Mouse (Mus musculus): ENCODE measurements around the gene Kcnab1.
A peak's percentile ranks its signal among the peaks of the same experiment; 100 is the strongest.

Kcnab1 gene

GRCm38 (mm10) chr3:65319248-65320008 is 210.2 kb downstream of the Kcnab1 start:
- DNase-seq: peak; percentile 37

DNA sequence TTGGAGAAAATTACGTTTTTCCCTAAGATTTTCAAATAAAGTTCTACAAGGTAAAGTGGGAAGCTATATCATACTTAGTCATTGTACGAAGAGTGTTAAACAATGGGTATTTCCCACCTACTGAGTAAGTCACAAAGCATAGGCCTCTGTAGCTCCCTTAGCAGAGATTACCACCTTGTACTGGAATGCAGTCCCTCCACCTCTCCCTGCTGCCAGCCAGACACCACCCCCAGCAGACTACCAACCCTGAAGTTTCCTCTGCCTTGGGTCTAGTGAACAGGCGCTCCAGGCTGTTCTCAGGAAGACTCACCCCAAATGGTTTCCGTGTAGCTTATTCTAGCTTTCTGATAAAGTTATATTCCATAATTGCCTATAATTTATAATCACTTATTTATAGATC is 211.8 kb downstream of the Kcnab1 start:
- DNase-seq: no peak

DNA sequence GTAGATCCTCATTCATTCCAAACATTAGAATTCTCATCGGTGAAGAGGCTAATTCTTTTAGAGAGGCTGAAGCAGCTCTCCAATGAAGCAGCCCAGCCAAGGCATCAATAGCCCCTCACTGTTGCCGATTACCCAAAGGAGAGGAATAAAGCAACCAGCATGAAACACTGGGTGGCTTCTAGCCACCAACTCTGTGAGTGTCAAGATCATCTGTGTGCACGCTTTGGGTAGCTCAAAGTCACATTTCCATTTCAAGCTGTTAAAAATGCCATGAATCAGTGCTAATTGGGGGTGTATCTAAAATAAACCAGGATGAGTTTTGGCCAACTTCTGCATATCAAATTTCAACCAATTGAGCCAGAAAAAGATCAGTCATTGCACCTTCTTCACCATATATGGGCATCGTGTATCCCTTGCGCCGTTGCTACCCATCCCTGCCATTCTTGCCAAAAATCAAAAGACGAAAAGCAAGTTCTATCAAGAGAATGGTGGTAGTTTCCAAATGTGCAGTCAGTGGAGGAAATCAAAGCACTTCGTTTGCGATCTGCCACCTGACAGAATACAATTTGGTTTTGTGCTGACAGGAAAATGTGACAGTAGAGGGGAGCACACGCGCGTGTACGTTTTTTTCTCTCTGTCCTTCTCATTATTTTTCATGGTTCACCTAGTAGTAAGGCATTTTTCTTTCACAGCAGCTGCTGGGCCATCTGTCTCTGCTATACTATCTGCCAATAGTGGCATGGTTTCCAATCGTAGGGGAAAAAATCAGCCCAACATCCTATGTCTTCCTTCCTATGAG is 213.0 kb downstream of the Kcnab1 start:
- DNase-seq: no peak

DNA sequence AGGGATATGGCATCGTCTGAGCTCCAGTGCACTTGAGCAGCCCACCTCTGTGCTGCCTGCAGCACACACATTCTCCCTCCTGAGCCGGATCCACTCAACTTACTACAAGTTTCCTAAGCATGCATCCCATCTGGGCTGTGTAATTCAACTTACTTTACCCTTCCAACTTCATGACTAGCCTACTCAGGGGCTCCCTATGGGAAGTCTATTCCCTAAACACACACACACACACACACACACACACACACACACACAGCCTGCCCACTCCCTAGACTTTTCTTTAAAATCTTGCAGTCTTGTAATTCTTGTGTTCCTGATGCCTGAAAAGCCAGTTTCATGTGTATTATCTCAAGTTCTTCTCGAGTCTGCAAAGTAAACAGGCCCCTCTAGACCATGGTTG is 216.1 kb downstream of the Kcnab1 start:
- no peak for DNase-seq

DNA sequence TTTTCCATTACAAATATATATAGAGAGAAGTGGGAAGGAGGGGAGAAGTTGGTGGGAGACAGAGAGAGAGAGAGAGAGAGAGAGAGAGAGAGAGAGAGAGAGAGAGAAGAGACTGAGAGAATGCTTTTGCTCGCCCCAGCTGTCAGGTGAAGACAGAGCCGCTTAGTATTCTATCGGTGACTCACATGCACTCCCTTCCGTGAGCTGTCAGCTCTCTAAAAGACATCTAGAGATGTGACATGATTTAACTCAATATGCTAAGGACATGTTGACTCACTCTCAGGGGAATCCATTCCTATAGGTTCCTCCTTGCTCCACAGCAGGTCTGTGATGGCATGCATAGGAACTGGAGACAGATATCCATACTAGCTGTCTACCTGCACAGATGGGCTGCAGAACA is 219.6 kb downstream of the Kcnab1 start:
- DNase-seq: no peak

DNA sequence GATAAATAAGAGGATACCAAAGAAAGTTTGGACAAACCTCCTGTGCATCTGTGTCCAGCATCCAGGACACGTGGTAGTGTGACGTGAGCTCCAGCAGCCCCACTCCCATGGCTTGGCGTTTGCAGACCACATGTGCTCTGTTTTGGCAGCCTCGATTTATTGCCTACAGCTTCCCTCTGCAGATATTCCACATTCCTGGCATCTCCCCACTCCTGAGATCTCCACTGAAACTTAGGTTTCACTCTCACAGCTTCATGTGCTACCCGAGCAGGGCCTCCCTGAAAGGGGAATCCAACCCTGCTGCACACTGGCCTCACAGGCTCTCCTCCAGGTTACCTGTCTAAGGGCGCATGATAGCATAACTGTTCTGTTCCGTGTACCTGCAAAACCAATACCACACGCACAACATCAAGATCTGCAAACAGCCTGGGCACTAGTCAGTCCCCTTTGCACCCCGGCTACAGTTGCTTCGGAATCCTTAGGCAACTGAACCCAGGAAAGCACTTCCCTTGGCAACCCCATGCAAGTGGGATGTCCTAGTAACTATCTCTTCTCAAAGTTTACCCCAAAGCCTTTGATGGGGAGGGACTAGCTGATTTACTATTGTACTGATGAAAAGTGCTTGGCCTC is 228.8 kb downstream of the Kcnab1 start:
- DNase-seq: no peak

DNA sequence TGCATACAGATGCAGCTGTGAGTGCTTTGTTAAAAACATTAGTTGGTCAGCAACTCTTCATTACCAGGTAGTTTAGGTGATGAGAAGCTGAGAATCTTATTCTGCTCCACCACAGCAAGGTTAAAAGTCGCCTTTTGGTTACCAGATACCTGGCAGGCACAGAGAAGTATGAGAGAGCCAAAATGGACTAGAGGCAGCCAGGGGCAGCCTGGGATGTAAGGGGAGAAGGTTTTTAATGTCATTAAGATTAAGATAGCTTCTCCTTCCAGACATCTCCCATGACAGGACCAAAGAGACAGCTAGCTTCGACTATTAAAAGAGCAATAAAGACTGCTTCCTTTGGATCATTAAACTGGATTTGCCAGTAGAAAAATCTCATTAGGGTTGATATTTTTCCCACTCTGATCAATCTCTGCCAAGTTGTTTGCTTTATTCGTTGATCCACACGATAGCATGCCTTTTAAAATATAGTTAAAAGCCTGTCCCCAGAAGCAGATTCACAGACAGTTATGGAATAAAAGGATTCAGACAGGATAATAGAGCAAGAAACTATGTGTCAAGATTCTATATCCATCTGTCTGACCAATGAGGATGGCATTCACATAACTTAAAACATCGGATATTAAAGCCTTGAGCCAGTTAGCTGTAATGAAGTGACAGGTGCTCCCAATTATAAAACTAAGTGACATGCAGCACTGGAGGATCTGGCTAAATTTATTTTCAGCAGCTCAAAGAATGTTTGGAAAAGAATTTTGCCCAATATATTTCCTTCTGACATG is 231.2 kb downstream of the Kcnab1 start:
- no peak for DNase-seq

- DNase-seq: no peak
Measured at GRCm38 (mm10) chr3:65346176-65346575, 237.0 kb downstream of the Kcnab1 start.

GRCm38 (mm10) chr3:65352278-65353127 is 243.3 kb downstream of the Kcnab1 start:
- no peak for DNase-seq

GRCm38 (mm10) chr3:65353263-65354037 is 244.3 kb downstream of the Kcnab1 start:
- no peak for DNase-seq

DNA sequence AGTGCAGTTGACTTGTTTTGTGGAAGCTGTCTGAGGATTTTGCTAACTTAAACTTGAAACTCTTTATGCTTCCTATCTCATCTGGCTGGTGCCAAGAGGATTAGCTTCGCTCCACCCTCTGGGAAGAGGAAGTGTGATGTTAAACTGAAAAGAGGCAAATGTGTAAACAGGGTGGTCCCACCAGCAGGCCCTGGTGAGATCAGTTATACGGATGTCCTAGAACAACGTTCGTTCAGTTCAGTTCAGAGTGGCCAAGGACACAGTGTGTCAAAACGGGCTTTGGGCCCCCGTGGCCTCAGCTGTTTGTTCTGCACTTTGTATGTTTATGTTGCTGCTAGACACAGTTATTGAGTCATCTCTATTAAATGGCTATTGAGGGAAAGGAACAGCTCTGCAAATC is 246.3 kb downstream of the Kcnab1 start:
- no peak for DNase-seq

DNA sequence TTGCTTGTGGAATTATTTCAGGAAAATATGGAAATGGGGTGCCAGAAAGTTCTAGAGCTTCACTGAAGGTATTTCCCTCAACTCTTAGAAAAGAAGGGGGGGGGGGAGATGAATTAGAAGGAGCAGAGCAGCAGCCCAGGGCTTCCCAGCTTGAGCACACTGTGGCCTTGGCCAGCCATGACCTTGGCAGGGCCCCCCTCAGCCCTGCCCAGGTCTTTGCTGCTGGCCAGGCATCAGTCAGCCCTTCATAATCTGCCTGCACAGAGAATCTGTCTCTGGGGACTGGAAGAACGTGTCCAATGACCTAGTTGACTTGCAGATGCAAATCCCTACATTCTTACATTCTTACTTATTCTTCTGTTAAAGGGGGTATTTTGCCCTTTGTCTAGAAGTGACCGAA is 249.1 kb downstream of the Kcnab1 start:
- DNase-seq: no peak

GRCm38 (mm10) chr3:65358841-65359240 is 249.7 kb downstream of the Kcnab1 start:
- no peak for DNase-seq

DNA sequence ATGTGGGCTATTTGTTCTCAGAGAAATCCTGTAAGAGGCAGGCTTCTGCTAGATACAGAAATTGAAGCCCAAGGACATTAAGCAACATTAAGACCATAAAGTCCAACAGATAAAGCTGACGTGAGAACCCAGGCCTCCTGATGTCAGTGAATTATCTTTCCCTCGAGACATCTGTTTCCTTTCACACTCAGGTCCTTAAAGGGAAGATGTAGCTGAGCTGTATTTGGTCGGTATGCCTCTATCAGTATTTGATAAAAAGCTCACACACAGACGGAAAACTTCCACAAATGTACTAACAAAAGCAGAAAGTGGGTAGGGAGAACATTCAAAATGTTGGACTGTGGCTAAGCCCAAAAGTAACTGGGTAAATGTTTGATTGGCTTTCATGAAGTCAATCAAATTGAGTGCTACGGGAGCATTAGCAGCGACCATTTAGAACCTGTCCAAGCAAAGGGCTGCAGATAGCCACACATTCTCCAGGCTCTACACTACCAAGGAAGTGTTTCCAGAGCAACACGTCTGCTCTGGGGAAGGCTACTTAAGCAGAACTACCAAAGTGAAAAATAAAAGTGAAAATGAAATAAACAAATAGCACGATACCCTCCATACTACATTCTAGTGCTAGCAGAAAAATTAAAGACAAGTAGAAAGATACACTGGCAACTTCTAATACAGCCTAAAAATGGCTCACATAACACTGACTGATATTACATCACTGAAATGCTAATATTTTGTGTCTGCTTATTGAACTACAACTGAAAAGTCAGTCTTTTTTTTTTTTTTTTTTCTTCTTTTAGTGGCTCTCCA is 251.2 kb downstream of the Kcnab1 start:
- DNase-seq: no peak

GRCm38 (mm10) chr3:65363438-65363837 is 254.3 kb downstream of the Kcnab1 start:
- peak; percentile 76 for DNase-seq

DNA sequence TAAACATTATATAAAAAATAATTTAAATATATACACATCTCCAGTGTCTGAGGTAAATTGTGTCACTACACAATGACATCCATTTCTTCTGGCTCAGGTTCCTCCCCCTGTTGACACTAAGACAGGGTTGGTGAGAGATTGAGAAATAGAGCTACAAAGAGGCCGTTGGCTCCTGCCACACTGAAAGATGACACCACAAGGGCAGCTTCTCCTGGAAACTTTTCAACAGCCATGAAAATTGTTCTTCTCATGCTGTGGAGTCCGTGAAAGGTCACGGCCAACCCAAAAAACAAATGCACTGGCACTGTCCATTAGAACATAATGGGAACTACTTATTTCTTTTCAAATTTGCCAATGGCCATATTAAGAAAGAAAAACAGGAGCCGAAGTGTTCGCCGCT is 256.0 kb downstream of the Kcnab1 start:
- no peak for DNase-seq

GRCm38 (mm10) chr3:65365921-65366710 is 256.9 kb downstream of the Kcnab1 start:
- no peak for DNase-seq

DNA sequence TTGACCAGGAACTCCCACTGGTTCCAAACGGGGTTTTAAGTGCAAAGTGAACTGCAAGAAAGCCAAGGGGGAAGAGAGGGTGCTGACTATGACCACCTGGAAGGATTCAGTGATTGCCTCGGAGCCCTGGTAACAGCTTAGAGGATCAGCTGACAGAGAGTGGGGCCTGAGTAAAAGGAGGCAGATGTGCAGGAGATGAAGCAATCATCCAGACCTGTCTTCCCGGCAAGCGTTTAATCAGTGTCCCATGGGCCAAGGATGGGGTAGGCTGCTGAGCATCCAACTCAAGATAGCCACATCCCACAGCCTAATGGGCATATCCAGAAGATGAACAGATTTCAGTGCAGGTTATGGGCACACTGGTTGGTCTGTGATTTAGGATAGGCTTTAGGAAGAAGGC is 258.8 kb downstream of the Kcnab1 start:
- DNase-seq: no peak

GRCm38 (mm10) chr3:65372552-65372951 is 263.4 kb downstream of the Kcnab1 start:
- no peak for DNase-seq

Measured in kidney, postnatal 10 days (tissue).